Mouse (Mus musculus) heart, adult 9 months (tissue): ENCODE measurements around the gene 4932438H23Rik.

Experiments
- DNase-seq, 2 experiments: peaks; one replicate each; pipeline ENCODE4 v3.0.0; 2022; ENCODE audit warnings: low spot score in 2 of 2

Gene 4932438H23Rik

GRCm38 (mm10) chr16:91095022-91095421 lies at the start of gene 4932438H23Rik:
4932438H23Rik (minus strand) TSS chr16:91095122.
- DNase-seq, result no peak

GRCm38 (mm10) chr16:91140991-91141630 lies 46.2 kb upstream of the 4932438H23Rik start:
- DNase-seq, result no peak

- DNase-seq, result no peak
These were observed 45.5 kb upstream of the 4932438H23Rik start for GRCm38 (mm10) chr16:91140457-91140856.

GRCm38 (mm10) chr16:91140056-91140455 lies 45.1 kb upstream of the 4932438H23Rik start:
- DNase-seq, result no peak

- peak; percentile 27 to 35 for DNase-seq
These were observed 44.6 kb upstream of the 4932438H23Rik start for GRCm38 (mm10) chr16:91139481-91139880.

GRCm38 (mm10) chr16:91138736-91139135 lies 43.8 kb upstream of the 4932438H23Rik start:
- no peak for DNase-seq

GRCm38 (mm10) chr16:91138151-91138550 lies 43.2 kb upstream of the 4932438H23Rik start:
- DNase-seq, result no peak

- DNase-seq, result no peak
These were observed 41.7 kb upstream of the 4932438H23Rik start for GRCm38 (mm10) chr16:91136607-91137006.

- DNase-seq, result no peak
These were observed 35.0 kb upstream of the 4932438H23Rik start for GRCm38 (mm10) chr16:91129916-91130315.

- DNase-seq, result no peak
These were observed 33.5 kb upstream of the 4932438H23Rik start for GRCm38 (mm10) chr16:91128431-91128830.

- DNase-seq, result no peak
These were observed 32.0 kb upstream of the 4932438H23Rik start for GRCm38 (mm10) chr16:91126734-91127524.

GRCm38 (mm10) chr16:91124256-91124655 lies 29.3 kb upstream of the 4932438H23Rik start:
- DNase-seq, result no peak

GRCm38 (mm10) chr16:91123821-91124220 lies 28.9 kb upstream of the 4932438H23Rik start:
- DNase-seq, result no peak

GRCm38 (mm10) chr16:91119879-91120278 lies 25.0 kb upstream of the 4932438H23Rik start:
- no peak for DNase-seq

- no peak for DNase-seq
These were observed 21.8 kb upstream of the 4932438H23Rik start for GRCm38 (mm10) chr16:91116696-91117095.

GRCm38 (mm10) chr16:91116006-91116405 lies 21.1 kb upstream of the 4932438H23Rik start:
- no peak for DNase-seq

GRCm38 (mm10) chr16:91110999-91111535 lies 16.1 kb upstream of the 4932438H23Rik start:
- DNase-seq, result no peak

- DNase-seq, result no peak
These were observed 12.7 kb upstream of the 4932438H23Rik start for GRCm38 (mm10) chr16:91107608-91108007.

- DNase-seq, result no peak
These were observed 10.6 kb upstream of the 4932438H23Rik start for GRCm38 (mm10) chr16:91105481-91106051.

- no peak for DNase-seq
These were observed 10.0 kb upstream of the 4932438H23Rik start for GRCm38 (mm10) chr16:91104821-91105480.

- no peak for DNase-seq
These were observed 8.5 kb upstream of the 4932438H23Rik start for GRCm38 (mm10) chr16:91103386-91103785.

- DNase-seq, result no peak
These were observed 5.6 kb upstream of the 4932438H23Rik start for GRCm38 (mm10) chr16:91100484-91100883.
